Mouse (Mus musculus) liver, embryonic 12.5 days (tissue): Measurements from ENCODE around the gene Sparc. TPM values are rescaled to one million over a fixed set of nuclear protein-coding genes. Genes with fewer than 3 reads are reported as not detected.

ENCODE experiments used
- ATAC-seq: fragments of 200-750 bp; cut with Nextera tagmentation; 2 replicates; pipeline ENCODE4 v1.8.0; 2017; ENCODE audit warnings: moderate number of reproducible peaks, mild to moderate bottlenecking, moderate library complexity
- H3K27ac ChIP-seq: fragments of 300-500 bp; sonication (generic); 2 replicates; pipeline ENCODE4 v1.5.1; 2016; ENCODE audit warnings: mild to moderate bottlenecking
- H3K27me3 ChIP-seq: fragments of 300-500 bp; sonication (generic); replicated peaks from 2 replicates; pipeline ENCODE4 v1.6.1; 2016; ENCODE audit warnings: mild to moderate bottlenecking, moderate library complexity
- H3K36me3 ChIP-seq: fragments of 300-500 bp; sonication (generic); 2 replicates; pipeline ENCODE4 v1.6.1; 2016; ENCODE audit warnings: mild to moderate bottlenecking, moderate library complexity
- H3K4me1 ChIP-seq: fragments of 300-500 bp; sonication (generic); 2 replicates; pipeline ENCODE4 v1.6.1; 2016
- H3K4me2 ChIP-seq: fragments of 300-500 bp; sonication (generic); 2 replicates; pipeline ENCODE4 v1.6.1; 2016; ENCODE audit warnings: mild to moderate bottlenecking, moderate library complexity
- H3K4me3 ChIP-seq: fragments of 300-500 bp; sonication (generic); 2 replicates; pipeline ENCODE4 v1.5.1; 2016; ENCODE audit warnings: mild to moderate bottlenecking, moderate library complexity
- H3K9ac ChIP-seq: fragments of 300-500 bp; sonication (generic); 2 replicates; pipeline ENCODE4 v1.6.1; 2016; ENCODE audit warnings: mild to moderate bottlenecking, moderate library complexity
- H3K9me3 ChIP-seq: fragments of 300-500 bp; sonication (generic); replicated peaks from 2 replicates; pipeline ENCODE4 v1.6.1; 2016; ENCODE audit warnings: mild to moderate bottlenecking, moderate library complexity
- WGBS: fragments of 180-500 bp; shearing (Covaris S2); methylation state at CpG from one replicate; pipeline ENCODE4 v1.1.7; 2016; ENCODE audit not compliant: insufficient replicate concordance; 5-methylcytosine and 5-hydroxymethylcytosine counted together
- polyA plus RNA-seq: library from polyadenylated mRNA; unstranded; fragments of >200 nt; fragmentation: Nextera tagmentation; extraction: Ambion mirVana; gene quantifications from 2 replicates; pipeline ENCODE4 v1.2.1, GENCODE M21; 2016

The Sparc gene
- 167 and 173 TPM in 2 replicates for polyA plus RNA-seq

GRCm38 (mm10) chr11:55422978-55423377 lies at the start of gene Sparc:
Gene Sparc, minus strand, starts transcription at chr11:55423183.
- H3K4me1 ChIP-seq = peaks cover 17% of the 10 kb centered on the region
- H3K27ac ChIP-seq = no peak within 1 kb of the TSS
- ATAC-seq = no peak
- no peak within 1 kb of the TSS for H3K4me3 ChIP-seq
- H3K9me3 ChIP-seq = no peaks in the 10 kb centered on the region
- peaks cover 11% of the 10 kb centered on the region; the same call in 1 of the 2 replicates for H3K27me3 ChIP-seq
- 75% methylated on average over 1 of the region's 1 CpGs for WGBS
- H3K4me2 ChIP-seq = no peak within 1 kb of the TSS
- no peaks in the 10 kb centered on the region for H3K36me3 ChIP-seq
- no peak within 1 kb of the TSS for H3K9ac ChIP-seq

DNA sequence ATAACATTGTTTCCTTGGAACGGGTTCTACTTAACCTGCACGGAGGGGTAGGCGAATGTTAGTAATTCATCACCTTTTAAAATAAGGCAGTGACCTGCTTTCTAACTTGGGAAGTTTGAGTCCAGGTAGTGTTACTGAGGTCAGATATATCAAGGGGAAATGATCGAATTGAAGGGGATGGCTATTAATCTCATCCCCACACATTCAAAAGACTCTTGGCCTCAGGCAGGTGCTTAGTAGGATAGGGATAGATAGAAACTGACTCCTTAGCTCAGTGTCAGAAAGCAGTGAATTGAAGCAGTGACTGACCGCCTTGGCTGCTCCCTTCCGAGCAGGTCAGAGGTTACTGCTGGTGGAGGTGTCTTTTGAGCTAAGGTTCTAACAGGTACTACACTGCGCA lies 48.5 kb upstream of the Sparc start:
- H3K27ac ChIP-seq = peak overlapping the region; percentile 45; the same call in 1 of the 2 replicates
- peaks cover 48% of the 10 kb centered on the region for H3K36me3 ChIP-seq
- H3K9me3 ChIP-seq = no peaks in the 10 kb centered on the region
- peak overlapping the region; percentile 77 for H3K4me3 ChIP-seq
- no peaks in the 10 kb centered on the region for H3K27me3 ChIP-seq
- 62% methylated on average over 7 of the region's 7 CpGs for WGBS
- no peak for ATAC-seq
- H3K4me2 ChIP-seq = peak overlapping the region; percentile 77
- peaks cover 71% of the 10 kb centered on the region for H3K4me1 ChIP-seq
- H3K9ac ChIP-seq = peak overlapping the region; percentile 90

DNA sequence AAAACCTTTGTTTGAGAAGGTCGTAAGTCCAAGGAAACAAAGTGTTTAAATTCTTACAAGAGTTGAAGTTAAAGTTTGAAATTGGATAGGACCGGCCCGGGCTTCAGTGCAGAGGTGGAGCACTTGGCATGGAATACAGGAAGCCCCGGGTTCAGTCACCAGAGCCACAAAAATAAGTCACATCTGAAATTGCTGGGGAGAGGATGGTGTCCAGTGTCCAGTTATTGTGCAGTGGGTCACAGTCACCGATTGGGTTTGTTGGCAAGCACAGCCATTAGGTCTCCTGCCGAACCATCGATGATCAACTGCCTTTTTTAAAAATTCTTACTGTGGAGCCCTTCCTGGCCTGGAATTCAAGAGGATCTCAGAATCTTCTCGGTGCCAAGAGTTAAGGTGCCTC lies 47.8 kb upstream of the Sparc start:
- Histone ChIP-seq H3K4me3 (peak overlapping the region; percentile 77), H3K9me3 (no peaks in the 10 kb centered on the region), H3K4me2 (peak overlapping the region; percentile 77), H3K36me3 (peaks cover 44% of the 10 kb centered on the region), H3K4me1 (peaks cover 65% of the 10 kb centered on the region), H3K27me3 (no peaks in the 10 kb centered on the region), H3K27ac (peak overlapping the region; percentile 45), H3K9ac (peak overlapping the region; percentile 90)
- WGBS = 20% methylated on average over 8 of the region's 8 CpGs
- ATAC-seq = no peak

DNA sequence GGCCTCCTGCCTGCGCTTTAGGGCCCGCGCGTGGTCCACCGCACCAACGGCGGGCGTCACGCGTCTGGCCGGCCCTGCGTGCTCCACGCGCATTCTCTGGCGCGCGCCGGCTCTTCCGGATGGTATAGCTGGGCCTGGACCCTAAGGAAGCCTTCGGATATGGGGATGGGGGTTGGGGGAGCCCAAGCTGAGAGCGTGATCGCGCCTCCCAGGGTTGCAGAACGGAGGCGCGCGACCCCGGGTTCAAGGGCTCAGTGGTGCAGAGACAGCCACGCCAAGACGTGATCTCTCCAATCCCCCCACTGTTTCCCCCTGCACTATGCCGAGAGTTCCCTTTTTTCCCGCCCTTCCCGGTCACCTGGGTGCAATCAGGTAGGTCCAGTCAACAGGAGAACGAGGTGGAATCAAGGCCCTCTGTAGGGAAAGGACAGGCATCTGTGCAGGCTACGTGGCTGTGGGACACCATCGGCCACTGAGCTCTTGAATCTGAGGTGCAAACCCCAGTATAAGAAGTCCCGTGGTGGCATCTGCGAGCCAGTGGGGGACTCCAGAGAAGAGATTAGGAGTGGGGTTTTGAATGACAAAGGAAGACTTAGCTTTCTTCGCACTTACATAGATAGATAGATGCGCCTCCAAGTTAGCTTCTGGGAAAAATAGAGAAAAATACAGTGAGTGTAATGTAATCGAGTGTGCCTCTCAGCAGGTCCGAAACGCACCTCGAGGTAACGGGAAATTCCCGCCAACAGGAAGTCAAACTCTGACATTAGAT lies 47.1 kb upstream of the Sparc start:
- Histone ChIP-seq H3K4me1 (peaks cover 61% of the 10 kb centered on the region), H3K27me3 (no peaks in the 10 kb centered on the region), H3K4me3 (peak overlapping the region; percentile 77), H3K9ac (peak overlapping the region; percentile 90), H3K27ac (peak overlapping the region; percentile 90), H3K36me3 (peaks cover 41% of the 10 kb centered on the region), H3K4me2 (peak overlapping the region; percentile 77), H3K9me3 (no peaks in the 10 kb centered on the region)
- no peak for ATAC-seq
- WGBS = under 1% methylated on average over 46 of the region's 46 CpGs

DNA sequence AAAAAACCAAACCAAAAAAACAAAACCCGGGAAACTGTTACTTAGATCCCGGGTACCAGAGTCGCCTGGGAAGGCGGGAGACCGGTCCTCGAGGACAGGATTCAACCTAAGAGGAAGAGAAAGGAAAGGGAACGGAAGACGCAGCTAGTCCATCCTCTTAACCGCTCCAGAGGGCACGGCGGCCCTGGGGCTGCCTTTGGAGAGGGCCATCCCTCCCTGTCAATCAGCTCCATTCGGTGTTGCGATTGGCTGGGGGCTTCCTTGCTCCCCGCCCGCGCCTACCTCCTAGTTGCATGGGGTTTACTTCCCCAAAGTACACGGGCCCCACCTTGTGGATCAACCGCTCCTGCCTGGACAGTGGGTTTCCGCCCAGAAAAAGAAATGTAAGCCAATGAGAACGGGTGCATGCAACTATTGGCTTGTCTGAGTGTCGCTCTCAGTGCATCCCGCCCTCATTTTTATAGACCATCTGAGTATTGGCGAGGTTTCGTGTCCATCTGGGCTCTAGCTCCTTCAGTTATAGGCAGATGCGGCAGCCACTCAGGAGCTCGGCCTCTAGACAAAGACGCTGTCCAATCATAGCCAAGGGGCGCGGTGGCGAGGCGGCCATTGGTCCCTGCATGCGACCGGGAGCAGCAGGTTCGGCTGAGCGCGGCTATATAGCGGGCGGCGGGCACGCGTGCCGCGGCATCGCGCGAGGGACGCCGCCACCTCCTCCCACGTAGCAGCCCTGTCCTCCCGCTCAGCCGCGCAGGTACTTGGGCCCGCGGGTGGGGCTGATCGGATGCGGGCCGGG lies 46.3 kb upstream of the Sparc start, which contains the start of gene G3bp1:
Gene G3bp1 (plus strand): TSS at position 638 of the 796 bp plus-strand sequence.
- Histone ChIP-seq H3K9ac (peak within 1 kb of the TSS; percentile 90), H3K27ac (peak within 1 kb of the TSS; percentile 96), H3K27me3 (no peaks in the 10 kb centered on the region), H3K36me3 (peaks cover 32% of the 10 kb centered on the region), H3K4me1 (peaks cover 53% of the 10 kb centered on the region), H3K4me3 (peak within 1 kb of the TSS; percentile 77), H3K4me2 (peak within 1 kb of the TSS; percentile 77), H3K9me3 (no peaks in the 10 kb centered on the region)
- peak; percentile 92 for ATAC-seq
- under 1% methylated on average over 57 of the region's 57 CpGs for whole genome bisulfite sequencing

- H3K4me1 ChIP-seq = peaks cover 47% of the 10 kb centered on the region
- ATAC-seq = peak; percentile 23; the same call in 1 of the 2 replicates
Observed at GRCm38 (mm10) chr11:55468611-55469047, 45.6 kb upstream of the Sparc start.

DNA sequence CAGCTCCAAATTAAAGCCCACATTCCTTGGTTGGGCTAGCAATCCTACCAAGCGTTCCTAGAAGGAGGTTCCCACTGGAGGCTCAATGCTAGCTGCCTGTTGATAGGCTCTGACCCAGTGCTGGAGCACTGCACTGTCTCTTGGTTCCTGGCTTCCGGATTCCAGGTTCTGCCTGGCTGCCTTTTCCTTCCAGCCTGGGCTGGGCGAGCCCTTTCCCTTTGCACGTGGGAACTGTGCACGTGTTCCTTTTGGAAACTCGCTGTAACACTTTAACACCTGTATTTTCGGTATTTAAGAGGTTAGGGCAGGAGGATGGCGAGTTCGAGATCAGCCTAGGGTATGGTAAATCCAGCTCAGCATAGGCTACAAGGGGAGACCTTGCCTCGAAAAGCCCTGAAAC lies 45.0 kb upstream of the Sparc start:
- peak overlapping the region; percentile 96 for H3K27ac ChIP-seq
- H3K4me3 ChIP-seq = peak overlapping the region; percentile 77
- H3K4me2 ChIP-seq = peak overlapping the region; percentile 77
- H3K36me3 ChIP-seq = peaks cover 20% of the 10 kb centered on the region
- no peaks in the 10 kb centered on the region for H3K27me3 ChIP-seq
- H3K9me3 ChIP-seq = no peaks in the 10 kb centered on the region
- H3K9ac ChIP-seq = peak overlapping the region; percentile 83
- ATAC-seq = no peak
- H3K4me1 ChIP-seq = peaks cover 40% of the 10 kb centered on the region
- 55% methylated on average over 10 of the region's 10 CpGs for WGBS

More at GRCm38 (mm10) chr11:55468611-55469047, 45.6 kb upstream of the Sparc start:
- peak overlapping the region; percentile 96 for H3K27ac ChIP-seq
- no peaks in the 10 kb centered on the region for H3K27me3 ChIP-seq
- H3K9me3 ChIP-seq = no peaks in the 10 kb centered on the region
- H3K36me3 ChIP-seq = peaks cover 26% of the 10 kb centered on the region
- H3K9ac ChIP-seq = peak overlapping the region; percentile 83
- H3K4me3 ChIP-seq = peak overlapping the region; percentile 77
- H3K4me2 ChIP-seq = peak overlapping the region; percentile 77
- WGBS = 1% methylated on average over 17 of the region's 17 CpGs

DNA sequence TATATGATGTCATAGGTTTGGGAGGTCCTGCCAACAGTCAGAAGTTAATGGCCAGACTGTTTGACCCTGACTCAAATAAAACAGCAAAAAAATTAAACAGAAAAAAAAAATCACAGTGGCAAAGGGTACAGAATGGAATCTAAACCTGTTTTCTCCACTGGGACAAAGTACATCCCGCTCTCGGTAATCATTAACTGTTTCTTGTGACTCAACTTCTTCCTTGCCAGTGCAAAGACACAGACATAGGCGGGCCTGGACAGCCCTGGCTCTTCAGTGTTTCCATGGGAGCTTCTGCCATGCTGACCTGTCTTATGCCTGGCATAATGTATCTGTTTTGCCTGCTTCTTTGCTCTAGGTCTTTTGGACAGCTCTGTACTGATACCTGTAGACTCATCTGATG lies 42.2 kb upstream of the Sparc start:
- Histone ChIP-seq H3K4me3 (no peak overlapping the region), H3K27me3 (no peaks in the 10 kb centered on the region), H3K9ac (no peak overlapping the region), H3K4me1 (peaks cover 31% of the 10 kb centered on the region), H3K9me3 (no peaks in the 10 kb centered on the region), H3K4me2 (no peak overlapping the region), H3K36me3 (no peaks in the 10 kb centered on the region), H3K27ac (no peak overlapping the region)
- 86% methylated on average over 3 of the region's 3 CpGs for WGBS
- no peak for ATAC-seq

DNA sequence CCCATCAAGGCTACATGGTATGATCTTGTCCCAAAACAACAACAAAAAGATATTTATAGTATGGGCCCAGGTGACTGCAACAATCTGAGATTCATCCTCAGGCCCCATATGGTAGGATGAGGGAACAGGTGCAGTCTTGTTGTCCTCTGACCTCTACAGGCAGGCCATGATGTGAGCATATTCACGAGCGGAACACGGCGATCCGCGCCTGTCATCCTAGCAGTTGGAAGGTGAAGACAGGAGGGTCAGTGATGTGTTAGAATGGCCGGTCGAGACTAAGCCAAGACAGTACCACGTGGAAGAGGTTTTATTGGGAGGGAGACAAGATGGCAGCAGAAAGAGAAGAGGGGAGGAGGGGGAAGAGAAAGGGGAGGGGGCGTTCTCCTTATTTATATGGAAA lies 41.7 kb upstream of the Sparc start:
- no peaks in the 10 kb centered on the region for H3K27me3 ChIP-seq
- H3K9me3 ChIP-seq = no peaks in the 10 kb centered on the region
- H3K36me3 ChIP-seq = no peaks in the 10 kb centered on the region
- ATAC-seq = no peak
- no peak overlapping the region for H3K4me3 ChIP-seq
- no peak overlapping the region for H3K4me2 ChIP-seq
- 78% methylated on average over 10 of the region's 10 CpGs for WGBS
- H3K4me1 ChIP-seq = peaks cover 36% of the 10 kb centered on the region
- no peak overlapping the region for H3K27ac ChIP-seq
- no peak overlapping the region for H3K9ac ChIP-seq

- Histone ChIP-seq H3K36me3 (no peaks in the 10 kb centered on the region), H3K9ac (no peak overlapping the region), H3K9me3 (no peaks in the 10 kb centered on the region), H3K4me2 (0 out of 2 replicates have a peak overlapping the region, but pooled peaks have one; percentile 95), H3K4me1 (peaks cover 40% of the 10 kb centered on the region), H3K4me3 (no peak overlapping the region), H3K27ac (peak overlapping the region; percentile 84), H3K27me3 (no peaks in the 10 kb centered on the region)
- WGBS = 97% methylated on average over 9 of the region's 9 CpGs
- ATAC-seq = no peak
Observed at GRCm38 (mm10) chr11:55462149-55462548, 39.2 kb upstream of the Sparc start.

DNA sequence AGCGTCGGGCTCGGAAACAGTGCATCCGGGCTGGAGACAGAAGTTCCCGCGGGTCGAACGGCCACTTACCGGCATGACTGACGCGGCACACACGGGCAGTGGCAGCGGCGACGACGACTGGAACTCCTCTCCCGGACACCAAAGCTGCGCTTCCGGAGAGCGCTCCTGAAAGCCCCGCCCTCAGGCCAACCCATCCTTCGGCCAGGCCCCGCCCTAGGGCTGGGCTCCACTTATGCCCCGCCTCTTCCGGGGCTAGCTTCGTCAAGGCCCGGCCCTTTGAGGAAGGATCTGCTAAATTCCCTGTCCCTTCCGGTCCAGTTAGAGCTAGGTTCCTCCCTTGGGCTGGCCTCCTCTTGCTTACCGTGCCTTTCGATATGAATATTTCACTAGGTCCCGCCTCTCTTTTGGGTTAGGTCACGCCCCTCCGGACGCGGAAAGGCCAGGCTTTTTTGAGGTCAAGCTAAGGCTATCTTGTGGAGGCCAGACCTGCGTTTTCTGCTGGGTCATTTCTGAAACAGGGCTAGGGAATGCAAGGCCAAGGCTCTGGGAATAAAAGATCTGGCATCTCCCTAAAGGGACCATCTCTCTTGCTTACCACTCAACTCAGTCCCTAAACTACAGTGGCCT lies 38.1 kb upstream of the Sparc start, which contains the start of gene Atox1:
Gene Atox1 (minus strand): TSS at position 221 of the 627 bp plus-strand sequence.
- peak; percentile 98 for ATAC-seq
- H3K9me3 ChIP-seq = no peaks in the 10 kb centered on the region
- peak within 1 kb of the TSS; percentile 88 for H3K9ac ChIP-seq
- no peaks in the 10 kb centered on the region for H3K36me3 ChIP-seq
- H3K27ac ChIP-seq = peak within 1 kb of the TSS; percentile 84
- H3K4me3 ChIP-seq = peak within 1 kb of the TSS; percentile 87
- peaks cover 40% of the 10 kb centered on the region for H3K4me1 ChIP-seq
- WGBS = under 1% methylated on average over 36 of the region's 36 CpGs
- H3K4me2 ChIP-seq = peak within 1 kb of the TSS; percentile 95
- no peaks in the 10 kb centered on the region for H3K27me3 ChIP-seq
